Mouse (Mus musculus): ENCODE data around the gene Ccdc171. TPM values are rescaled to one million over a fixed set of nuclear protein-coding genes. Genes with fewer than 3 reads are reported as not detected.
A peak's percentile ranks its signal among the peaks of the same experiment; 100 is the strongest.
"Not testable (repeated sequence)": the region's sequence is repeated elsewhere in the genome, so short reads cannot be mapped to it uniquely, and the experiment has no call there.

Gene Ccdc171
- total and polyA plus RNA-seq, 2 experiments from 2014 or later: 0.46 to 1.2 TPM

DNA sequence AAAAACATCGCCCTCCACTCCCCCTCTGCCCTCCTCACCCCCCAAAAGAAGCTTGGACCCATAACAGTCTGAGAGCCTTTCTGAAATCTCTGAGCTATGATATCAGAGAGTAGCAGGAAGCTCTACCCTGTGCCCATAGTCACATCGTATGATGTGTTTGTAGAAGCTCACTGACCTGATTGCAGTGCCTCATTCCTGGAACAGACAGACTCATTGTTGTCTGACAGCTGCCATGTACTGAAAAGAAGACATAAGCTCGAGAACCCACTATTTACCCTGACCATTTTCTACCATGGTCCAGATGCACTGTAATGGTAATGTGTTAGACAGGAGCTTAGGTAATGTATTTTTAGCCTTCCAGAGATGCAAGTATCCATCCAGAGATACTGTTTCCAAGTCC lies 85.8 kb downstream of the Ccdc171 start:
- no peaks in the 10 kb centered on the region for H3K4me1 ChIP-seq (ENCODE audit: control insufficient read depth, insufficient read depth)
- H3K27ac ChIP-seq (ENCODE audit: low read depth): no peak overlapping the region

DNA sequence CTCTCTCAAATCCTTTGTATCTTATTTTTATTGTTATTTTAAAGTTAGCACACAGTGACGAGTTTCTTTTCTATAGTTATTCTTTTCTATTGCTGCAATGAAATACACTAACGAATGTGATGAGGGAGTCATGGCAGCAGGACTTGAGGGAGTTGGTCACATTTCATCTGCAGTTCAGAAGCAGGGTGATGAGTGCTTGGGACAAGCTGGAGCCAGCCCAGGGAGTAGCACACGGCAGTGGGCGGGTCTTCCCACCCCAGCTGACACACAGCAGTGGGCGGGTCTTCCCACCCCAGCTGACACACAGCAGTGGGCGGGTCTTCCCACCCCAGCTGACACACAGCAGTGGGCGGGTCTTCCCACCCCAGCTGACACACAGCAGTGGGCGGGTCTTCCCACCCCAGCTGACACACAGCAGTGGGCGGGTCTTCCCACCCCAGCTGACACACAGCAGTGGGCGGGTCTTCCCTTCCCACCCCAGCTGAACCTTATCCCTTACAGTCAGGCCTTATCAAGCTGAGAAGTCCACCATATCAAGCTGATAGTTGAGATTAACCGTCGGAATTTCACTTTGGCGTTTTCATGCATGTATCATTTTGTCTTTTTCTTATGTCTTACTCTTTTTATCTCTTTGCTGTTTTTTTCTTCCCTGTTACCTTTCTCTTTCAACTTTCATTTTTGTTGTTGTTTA lies 97.8 kb downstream of the Ccdc171 start:
- H3K27me3 ChIP-seq (ENCODE audit: control insufficient read depth, insufficient read depth, low read length); H3K27ac ChIP-seq (ENCODE audit: low read depth); H3K36me3 ChIP-seq (replicated peaks; ENCODE audit: control insufficient read depth, insufficient read depth, low read length); H3K9me3 ChIP-seq (replicated peaks; ENCODE audit: control insufficient read depth, low read length); H3K9ac ChIP-seq (replicated peaks; ENCODE audit: low read depth, low read length); H3K4me3 ChIP-seq (ENCODE audit: low read depth, low read length); ATAC-seq (ENCODE audit: insufficient read depth, low read depth); H3K4me1 ChIP-seq (ENCODE audit: control insufficient read depth, insufficient read depth); H3K4me2 ChIP-seq (ENCODE audit: low read depth, low read length): not testable (repeated sequence)
- peak; percentile 14 for DNase-seq (ENCODE audit: low spot score)
- 22% methylated on average over 10 of the region's 13 CpGs for WGBS

More for the DNA sequence above, 85.8 kb downstream of the Ccdc171 start:
- no peak overlapping the region for H3K4me3 ChIP-seq (ENCODE audit: low read depth, low read length)
- TF ChIP-seq EP300 (IDR thresholded peaks at IDR 0.05; ENCODE audit: low read depth) (no peak), CTCF (IDR thresholded peaks at IDR 0.05; ENCODE audit: low read depth) (no peak)
- ATAC-seq (ENCODE audit: insufficient read depth, low read depth) (no peak), DNase-seq (ENCODE audit: low spot score) (no peak)
- no peaks in the 10 kb centered on the region for H3K27me3 ChIP-seq (ENCODE audit: control insufficient read depth, insufficient read depth, low read length)
- H3K36me3 ChIP-seq (replicated peaks; ENCODE audit: control insufficient read depth, insufficient read depth, low read length): no peaks in the 10 kb centered on the region
- 69% methylated on average over 3 of the region's 3 CpGs for WGBS
- no peaks in the 10 kb centered on the region for H3K9me3 ChIP-seq (replicated peaks; ENCODE audit: control insufficient read depth, low read length)
- no peak overlapping the region for H3K4me2 ChIP-seq (ENCODE audit: low read depth, low read length)
- H3K9ac ChIP-seq (replicated peaks; ENCODE audit: low read depth, low read length): no peak overlapping the region

DNA sequence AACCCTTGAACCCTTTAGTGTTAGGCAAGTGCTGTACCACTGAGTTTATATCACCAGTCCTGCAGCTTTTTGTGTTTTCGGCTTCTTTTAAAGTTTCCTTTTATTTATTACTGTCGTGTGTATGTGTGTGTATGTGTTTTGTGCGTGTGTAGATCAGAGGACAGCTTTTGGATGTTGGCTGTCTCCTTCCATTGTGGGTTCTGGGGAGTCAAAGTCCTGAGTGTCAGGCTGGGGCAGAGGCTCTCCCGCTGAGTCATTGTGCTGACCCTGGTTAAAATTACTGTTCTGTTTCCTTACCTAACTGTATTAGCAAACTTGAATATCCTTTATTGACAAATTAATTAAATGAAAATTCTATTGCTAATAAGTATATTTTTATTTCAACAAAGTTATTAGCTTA lies 98.4 kb downstream of the Ccdc171 start:
- ATAC-seq (ENCODE audit: insufficient read depth, low read depth) (no peak), DNase-seq (ENCODE audit: low spot score) (no peak)
- Histone ChIP-seq H3K27me3 (ENCODE audit: control insufficient read depth, insufficient read depth, low read length) (no peaks in the 10 kb centered on the region), H3K27ac (ENCODE audit: low read depth) (no peak overlapping the region), H3K4me3 (ENCODE audit: low read depth, low read length) (no peak overlapping the region), H3K36me3 (replicated peaks; ENCODE audit: control insufficient read depth, insufficient read depth, low read length) (no peaks in the 10 kb centered on the region), H3K4me2 (ENCODE audit: low read depth, low read length) (no peak overlapping the region), H3K9me3 (replicated peaks; ENCODE audit: control insufficient read depth, low read length) (no peaks in the 10 kb centered on the region), H3K4me1 (ENCODE audit: control insufficient read depth, insufficient read depth) (no peaks in the 10 kb centered on the region), H3K9ac (replicated peaks; ENCODE audit: low read depth, low read length) (no peak overlapping the region)
- 83% methylated on average over 4 of the region's 4 CpGs for WGBS
- no peak for TF ChIP-seq EP300 (IDR thresholded peaks at IDR 0.05; ENCODE audit: low read depth)
- TF ChIP-seq CTCF (IDR thresholded peaks at IDR 0.05; ENCODE audit: low read depth): no peak

DNA sequence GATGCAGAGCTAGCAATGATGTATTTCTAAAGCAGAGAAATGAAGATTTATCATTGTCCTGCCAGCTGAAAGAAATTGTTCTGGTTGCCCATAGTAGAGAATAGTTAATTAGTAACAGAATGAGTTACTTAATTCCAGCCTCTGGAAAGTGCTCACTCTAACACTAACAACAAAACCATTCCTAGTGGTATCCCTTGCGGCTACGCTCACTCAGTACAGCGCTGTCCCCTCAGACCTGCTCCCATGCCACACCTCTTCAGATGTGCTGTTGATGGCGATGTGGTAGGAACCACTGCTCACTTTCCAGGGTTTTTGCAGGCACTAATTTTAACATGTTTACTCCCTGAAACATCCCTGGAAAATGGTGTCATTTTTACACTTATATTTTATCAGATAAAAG lies 126.1 kb downstream of the Ccdc171 start:
- H3K9ac ChIP-seq (replicated peaks; ENCODE audit: low read depth, low read length): no peak overlapping the region
- H3K4me3 ChIP-seq (ENCODE audit: low read depth, low read length): no peak overlapping the region
- H3K4me1 ChIP-seq (ENCODE audit: control insufficient read depth, insufficient read depth): peaks cover 12% of the 10 kb centered on the region; the same call in 1 of the 2 replicates
- H3K27ac ChIP-seq (ENCODE audit: low read depth): no peak overlapping the region
- WGBS: 91% methylated on average over 4 of the region's 4 CpGs
- H3K27me3 ChIP-seq (ENCODE audit: control insufficient read depth, insufficient read depth, low read length): no peaks in the 10 kb centered on the region
- H3K4me2 ChIP-seq (ENCODE audit: low read depth, low read length): no peak overlapping the region
- no peak for ATAC-seq (ENCODE audit: insufficient read depth, low read depth)
- DNase-seq (ENCODE audit: low spot score): no peak
- no peaks in the 10 kb centered on the region for H3K9me3 ChIP-seq (replicated peaks; ENCODE audit: control insufficient read depth, low read length)
- TF ChIP-seq CTCF (IDR thresholded peaks at IDR 0.05; ENCODE audit: low read depth) (no peak), EP300 (IDR thresholded peaks at IDR 0.05; ENCODE audit: low read depth) (no peak)
- no peaks in the 10 kb centered on the region for H3K36me3 ChIP-seq (replicated peaks; ENCODE audit: control insufficient read depth, insufficient read depth, low read length)

DNA sequence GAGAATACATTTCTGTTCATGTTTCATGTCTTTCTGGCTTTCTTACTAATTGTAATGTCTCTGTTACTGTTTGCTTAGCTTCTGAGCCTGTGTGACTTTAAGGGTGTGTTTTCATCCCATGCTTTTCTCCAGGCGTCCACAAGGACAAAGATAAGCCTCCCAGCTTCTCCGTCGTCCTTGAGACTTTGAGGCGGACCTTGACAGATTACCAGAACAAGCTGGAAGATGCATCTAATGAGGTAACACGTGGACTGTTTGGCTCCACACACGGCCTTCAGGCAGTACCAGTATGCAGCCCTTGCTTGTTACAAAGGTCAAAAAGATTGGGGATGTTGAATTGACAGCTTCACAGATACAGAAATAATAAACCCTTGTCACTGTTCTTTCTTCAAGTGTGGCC lies 130.1 kb downstream of the Ccdc171 start:
- Histone ChIP-seq H3K27me3 (ENCODE audit: control insufficient read depth, insufficient read depth, low read length) (no peaks in the 10 kb centered on the region), H3K4me3 (ENCODE audit: low read depth, low read length) (no peak overlapping the region), H3K9me3 (replicated peaks; ENCODE audit: control insufficient read depth, low read length) (no peaks in the 10 kb centered on the region), H3K4me2 (ENCODE audit: low read depth, low read length) (no peak overlapping the region), H3K27ac (ENCODE audit: low read depth) (no peak overlapping the region), H3K9ac (replicated peaks; ENCODE audit: low read depth, low read length) (no peak overlapping the region), H3K36me3 (replicated peaks; ENCODE audit: control insufficient read depth, insufficient read depth, low read length) (no peaks in the 10 kb centered on the region), H3K4me1 (ENCODE audit: control insufficient read depth, insufficient read depth) (peaks cover 5% of the 10 kb centered on the region; the same call in 1 of the 2 replicates)
- ATAC-seq (ENCODE audit: insufficient read depth, low read depth) (no peak; the same call in 1 of the 2 replicates), DNase-seq (ENCODE audit: low spot score) (no peak)
- TF ChIP-seq CTCF (IDR thresholded peaks at IDR 0.05; ENCODE audit: low read depth) (no peak), EP300 (IDR thresholded peaks at IDR 0.05; ENCODE audit: low read depth) (no peak)
- 13% methylated on average over 6 of the region's 6 CpGs for WGBS

DNA sequence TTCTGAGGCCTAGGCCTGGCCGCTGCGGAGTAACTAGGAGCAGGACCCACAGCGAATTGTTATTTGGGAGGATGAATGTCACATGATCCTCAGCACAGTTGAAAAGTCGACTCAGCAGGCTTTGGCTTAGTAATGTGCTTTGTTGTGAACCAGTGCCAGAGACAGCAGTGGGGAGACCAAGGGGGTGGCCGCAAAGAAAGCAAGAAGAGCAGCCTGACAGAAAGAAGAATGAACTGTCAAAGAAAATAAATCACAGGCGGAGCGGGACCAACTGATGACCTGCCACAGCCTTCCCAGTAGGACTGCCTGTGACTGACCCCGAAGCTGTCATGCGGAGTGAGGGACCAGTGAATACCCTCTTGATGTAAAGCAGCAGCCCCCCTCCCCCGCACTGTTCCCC lies 131.2 kb downstream of the Ccdc171 start:
- Histone ChIP-seq H3K9me3 (replicated peaks; ENCODE audit: control insufficient read depth, low read length) (no peaks in the 10 kb centered on the region), H3K27ac (ENCODE audit: low read depth) (peak overlapping the region; percentile 15; the same call in 1 of the 2 replicates), H3K27me3 (ENCODE audit: control insufficient read depth, insufficient read depth, low read length) (no peaks in the 10 kb centered on the region), H3K4me3 (ENCODE audit: low read depth, low read length) (no peak overlapping the region), H3K36me3 (replicated peaks; ENCODE audit: control insufficient read depth, insufficient read depth, low read length) (no peaks in the 10 kb centered on the region), H3K4me1 (ENCODE audit: control insufficient read depth, insufficient read depth) (peaks cover 5% of the 10 kb centered on the region; the same call in 1 of the 2 replicates), H3K4me2 (ENCODE audit: low read depth, low read length) (peak overlapping the region; percentile 13; the same call in 1 of the 2 replicates), H3K9ac (replicated peaks; ENCODE audit: low read depth, low read length) (no peak overlapping the region)
- ATAC-seq (ENCODE audit: insufficient read depth, low read depth) (peak; percentile 36; the same call in 1 of the 2 replicates), DNase-seq (ENCODE audit: low spot score) (no peak)
- 30% methylated on average over 10 of the region's 10 CpGs for WGBS
- TF ChIP-seq EP300 (IDR thresholded peaks at IDR 0.05; ENCODE audit: low read depth): no peak
- TF ChIP-seq CTCF (IDR thresholded peaks at IDR 0.05; ENCODE audit: low read depth): no peak
